Mouse (Mus musculus) small intestine, adult 2 months (tissue): Measurements from ENCODE around the gene Olfr170.

Experiments used
- CTCF ChIP-seq: fragments of 200-500 bp; IDR thresholded peaks from 2 replicates; pipeline ENCODE4 v1.5.1; 2012; ENCODE audit warnings: low read depth, mild to moderate bottlenecking, control low read depth, inconsistent platforms, low read length, moderate library complexity, mixed read lengths; ENCODE audit not compliant: insufficient replicate concordance, insufficient read length; ENCODE audit errors: extremely low read depth
- POLR2A ChIP-seq: fragments of 200-500 bp; IDR thresholded peaks from 2 replicates; pipeline ENCODE4 v1.6.1; 2012; ENCODE audit warnings: low read depth, mild to moderate bottlenecking, control low read depth, inconsistent platforms, low read length, moderate library complexity

GRCm38 (mm10) chr16:19629816-19630215, 18.1 kb upstream of the Olfr170 start, which contains the start of gene Olfr171:
- TF ChIP-seq POLR2A (no peak), CTCF (no peak)
